Mouse (Mus musculus) G1E-ER4 (cell line): ENCODE data around the gene Ywhag. TPM values are rescaled to one million over a fixed set of nuclear protein-coding genes. Genes with fewer than 3 reads are reported as not detected.

Source experiments
- GATA1 ChIP-seq: IDR thresholded peaks from one replicate; pipeline ENCODE4 v1.8.0; 2012; ENCODE audit warnings: low read length, inconsistent platforms
- polyA plus RNA-seq: library from polyadenylated mRNA; stranded (reverse); fragments of >175 nt; gene quantifications from 2 replicates; pipeline ENCODE4 v1.2.3, GENCODE M21; 2012

The Ywhag gene
- polyA plus RNA-seq, 1 experiment, result 226 TPM

DNA sequence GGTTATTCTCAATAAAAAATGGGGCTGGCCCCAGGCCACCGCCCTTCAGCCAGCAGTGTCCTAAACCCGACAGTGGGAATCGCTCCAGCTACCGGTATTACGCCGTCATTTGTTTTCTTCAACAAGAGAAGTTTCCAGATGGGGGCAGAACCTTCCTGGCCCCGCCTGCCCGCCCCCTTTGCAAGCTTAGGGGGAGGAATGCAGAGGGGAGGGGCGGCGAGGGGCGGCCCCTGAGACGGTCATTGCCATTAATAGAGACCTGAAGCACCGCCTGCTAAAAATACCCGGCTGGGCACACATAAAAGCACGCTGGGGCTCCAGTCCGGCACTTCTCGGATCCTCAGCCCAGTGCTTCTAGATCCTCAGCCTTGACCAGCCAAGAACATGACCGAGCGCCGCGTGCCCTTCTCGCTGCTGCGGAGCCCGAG lies 46.7 kb downstream of the Ywhag start, which contains the start of gene Hspb1:
TSS of gene Hspb1 (plus strand) at position 245 of the 428 bp plus-strand sequence.
- TF ChIP-seq GATA1, result no peak

DNA sequence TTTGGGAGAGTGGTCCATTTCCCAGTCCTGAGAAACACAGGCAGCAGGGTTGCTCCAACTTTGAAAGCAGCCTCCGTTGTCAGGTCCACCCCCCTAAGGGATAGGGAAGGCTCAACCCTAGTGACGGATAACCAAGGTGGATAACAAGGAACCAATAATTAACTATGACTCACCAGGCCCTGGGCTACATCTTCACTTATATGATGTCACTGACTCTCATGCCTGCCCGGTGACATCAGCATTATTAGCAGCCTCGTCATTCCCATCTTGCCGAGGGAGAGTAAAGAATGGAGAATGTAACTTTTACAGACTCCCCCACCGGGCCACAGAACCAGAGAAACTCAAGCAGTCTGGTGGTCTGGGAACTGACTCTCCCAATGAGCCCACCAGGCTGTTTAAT lies 49.8 kb downstream of the Ywhag start:
- no peak for TF ChIP-seq GATA1

- TF ChIP-seq GATA1, result no peak
Observed at GRCm38 (mm10) chr5:135879449-135880158, 54.8 kb downstream of the Ywhag start.

GRCm38 (mm10) chr5:135877831-135878231 lies 56.6 kb downstream of the Ywhag start:
- no peak for TF ChIP-seq GATA1

GRCm38 (mm10) chr5:135877180-135877579 lies 57.2 kb downstream of the Ywhag start:
- no peak for TF ChIP-seq GATA1

- no peak for TF ChIP-seq GATA1
Observed at GRCm38 (mm10) chr5:135873753-135874152, 60.7 kb downstream of the Ywhag start.

DNA sequence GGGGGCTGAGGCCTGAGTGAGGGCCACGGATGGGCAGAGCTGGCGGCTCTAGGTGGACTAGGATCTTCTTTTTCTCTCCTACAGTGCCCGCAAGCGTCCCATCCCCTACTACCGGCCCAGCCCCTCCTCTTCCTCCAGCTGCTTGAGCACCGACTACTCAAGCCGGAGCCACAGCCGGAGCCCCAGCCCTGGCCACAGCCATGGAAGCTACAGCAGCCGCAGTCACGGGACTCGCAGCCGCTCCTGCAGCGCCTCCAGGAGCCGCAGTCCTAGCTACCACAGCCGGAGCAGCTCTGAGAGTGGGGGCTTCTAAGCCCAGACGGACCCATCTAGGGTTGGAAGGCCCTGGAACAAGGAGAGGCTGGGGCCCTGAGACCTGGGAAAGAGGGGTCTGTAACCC lies 61.4 kb downstream of the Ywhag start:
- no peak for TF ChIP-seq GATA1

- no peak for TF ChIP-seq GATA1
Observed at GRCm38 (mm10) chr5:135870505-135870904, 63.9 kb downstream of the Ywhag start.

- TF ChIP-seq GATA1, result no peak
Observed at GRCm38 (mm10) chr5:135869661-135870423, 64.6 kb downstream of the Ywhag start.

DNA sequence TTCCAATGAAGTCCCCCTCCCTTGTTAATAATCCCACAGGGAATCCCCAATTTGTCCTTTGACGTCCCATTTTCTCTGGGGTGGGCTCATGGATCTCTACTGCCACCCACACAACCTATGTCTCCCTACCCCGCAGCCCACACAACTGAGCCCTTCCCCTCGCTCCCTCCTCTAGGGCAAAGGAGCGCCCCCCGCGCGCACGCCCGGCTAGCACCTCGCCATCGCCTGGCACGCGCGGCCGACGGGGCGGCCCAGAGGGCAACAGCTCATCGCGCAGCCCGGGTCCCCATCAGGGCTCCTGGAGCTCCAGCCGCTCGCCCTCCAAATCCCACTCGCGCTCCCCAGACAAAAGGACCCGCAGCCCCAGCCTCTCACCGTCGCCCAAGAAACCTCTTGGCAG lies 65.8 kb downstream of the Ywhag start:
- no peak for TF ChIP-seq GATA1

DNA sequence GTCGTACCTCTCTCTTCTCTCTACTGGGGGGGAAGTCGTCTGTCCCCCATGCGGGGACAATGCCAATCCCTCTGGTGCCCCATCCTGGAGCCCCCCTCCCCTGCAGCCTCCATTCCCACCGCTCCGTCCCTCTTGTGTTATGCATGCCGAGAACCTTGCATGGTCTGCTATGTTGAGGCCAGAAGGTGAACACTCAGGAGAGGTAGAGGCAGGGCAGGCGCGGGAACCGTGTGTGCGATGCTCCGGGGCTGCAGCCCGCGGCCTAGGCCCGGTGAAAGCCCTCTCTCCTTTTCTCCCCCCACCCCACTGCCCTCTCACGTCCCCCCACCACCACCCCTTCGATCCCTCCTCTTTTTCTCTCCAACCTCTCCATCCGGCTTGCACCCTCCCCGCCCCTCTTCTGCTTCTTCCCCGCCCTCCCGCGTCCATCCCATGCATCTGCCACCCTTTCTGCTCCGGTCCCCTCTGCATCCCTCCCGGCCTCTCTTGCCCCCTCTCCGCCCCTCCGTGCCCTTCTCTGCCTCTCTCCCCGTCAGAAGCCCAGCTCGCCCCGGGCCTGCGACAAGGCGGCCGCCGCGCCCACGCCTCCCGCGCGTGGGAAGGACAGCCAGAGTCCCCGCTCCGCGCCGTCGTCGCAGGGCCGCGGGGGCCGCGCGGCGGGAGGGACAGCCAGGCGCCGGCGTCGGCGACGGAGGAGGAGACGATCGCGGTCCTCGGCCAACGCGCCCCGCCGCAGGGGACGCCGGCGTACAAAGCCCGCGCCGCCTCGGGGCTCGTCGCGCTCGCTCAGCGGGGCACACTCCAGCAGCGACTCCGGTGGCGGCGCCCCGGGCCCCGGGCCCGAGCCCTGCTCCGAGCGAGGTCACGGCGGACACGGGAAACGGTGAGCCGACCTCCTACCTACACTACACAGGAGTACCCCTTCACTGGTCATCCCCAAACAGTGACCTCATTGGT lies 66.5 kb downstream of the Ywhag start:
- TF ChIP-seq GATA1, result no peak

DNA sequence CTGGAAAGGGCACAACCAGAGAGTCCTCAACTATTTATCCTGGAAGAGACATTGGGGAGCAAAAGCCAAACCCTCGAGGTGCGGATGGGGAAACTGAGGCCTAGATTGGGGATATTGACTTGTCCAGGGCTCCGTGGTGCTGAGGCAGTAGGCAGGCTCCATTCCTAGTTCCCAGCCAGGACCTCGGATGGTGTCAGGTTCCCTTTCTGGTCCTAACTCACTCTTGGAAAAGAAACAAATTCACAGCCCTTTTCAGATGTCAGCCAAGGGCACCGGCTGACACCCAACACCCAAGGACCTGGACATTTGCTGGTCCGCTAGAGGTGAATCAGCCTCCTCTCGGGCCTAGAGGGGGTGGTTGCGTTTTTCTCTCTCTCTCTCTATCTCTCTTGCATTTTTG lies 67.8 kb downstream of the Ywhag start:
- TF ChIP-seq GATA1, result no peak

Other genes with a start within 250 kb of the Ywhag start
- gene Tmem120a, start 190.2 kb downstream of the Ywhag start, polyA plus RNA-seq, result 15.1 and 18.6 TPM in 2 replicates
- gene Styxl1, start 156.2 kb downstream of the Ywhag start, polyA plus RNA-seq, result 0.05 TPM in 1 of 2 replicates, not detected in the other
- 746 and 850 TPM in 2 replicates for gene Mdh2, start 156.1 kb downstream of the Ywhag start, polyA plus RNA-seq
- gene Srrm3, start 127.7 kb downstream of the Ywhag start, polyA plus RNA-seq, result not detected in 2 replicates
- gene Hspb1, start 46.7 kb downstream of the Ywhag start, polyA plus RNA-seq, result not detected in 2 replicates
- gene Ssc4d, start 39.9 kb upstream of the Ywhag start, polyA plus RNA-seq, result 2.6 and 3.9 TPM in 2 replicates
- not detected in 2 replicates for gene Zp3, start 45.5 kb upstream of the Ywhag start, polyA plus RNA-seq
- 25.4 and 25.7 TPM in 2 replicates for gene Dtx2, start 60.2 kb upstream of the Ywhag start, polyA plus RNA-seq
- not detected in 2 replicates for gene Upk3b, start 103.9 kb upstream of the Ywhag start, polyA plus RNA-seq
- not detected in 2 replicates for gene Upk3bl, start 119.9 kb upstream of the Ywhag start, polyA plus RNA-seq
- gene Rasa4, start 149.3 kb upstream of the Ywhag start, polyA plus RNA-seq, result 0.06 and 0.09 TPM in 2 replicates
- 79.4 and 104 TPM in 2 replicates for gene Polr2j, start 182.0 kb upstream of the Ywhag start, polyA plus RNA-seq
- 141 and 143 TPM in 2 replicates for gene Lrwd1, start 201.5 kb upstream of the Ywhag start, polyA plus RNA-seq
- 41.9 and 42.7 TPM in 2 replicates for gene Alkbh4, start 201.5 kb upstream of the Ywhag start, polyA plus RNA-seq
- 29.7 and 30.4 TPM in 2 replicates for gene Orai2, start 236.1 kb upstream of the Ywhag start, polyA plus RNA-seq